Mouse (Mus musculus) lung, postnatal 0 days (tissue): ENCODE results near the gene Gad2.

Experiments
- CTCF ChIP-seq: IDR thresholded peaks from 2 replicates; pipeline ENCODE4 v1.5.1; 2016; ENCODE audit warnings: antibody characterized with exemption, mild to moderate bottlenecking
- EP300 ChIP-seq: IDR thresholded peaks from 2 replicates; pipeline ENCODE4 v1.6.1; 2016; ENCODE audit warnings: antibody characterized with exemption, mild to moderate bottlenecking, control low read depth

GRCm38 (mm10) chr2:22739369-22739768, 117.4 kb downstream of the Gad2 start:
- TF ChIP-seq EP300 (no peak), CTCF (no peak)
